Mouse (Mus musculus) kidney, postnatal 0 days (tissue): Measurements from ENCODE around the gene Fat3. TPM values are rescaled to one million over a fixed set of nuclear protein-coding genes. Genes with fewer than 3 reads are reported as not detected.
A peak's percentile ranks its signal among the peaks of the same experiment; 100 is the strongest.

Experiments used
- ATAC-seq: fragments of 200-750 bp; cut with Nextera tagmentation; replicated peaks from 2 replicates; pipeline ENCODE4 v1.8.0; 2017; ENCODE audit warnings: low read depth, moderate number of reproducible peaks, moderate TSS enrichment, moderate library complexity; ENCODE audit not compliant: low FRiP score
- DNase-seq: peaks from one replicate; pipeline ENCODE4 v3.0.0-alpha.2; 2016; ENCODE audit warnings: low spot score
- H3K27ac ChIP-seq: fragments of 300-500 bp; sonication (generic); 2 replicates; pipeline ENCODE4 v1.5.1; 2014; ENCODE audit warnings: mild to moderate bottlenecking
- H3K27me3 ChIP-seq: fragments of 300-500 bp; sonication (generic); 2 replicates; pipeline ENCODE4 v1.6.1; 2014; ENCODE audit warnings: low read length, mixed read lengths; ENCODE audit not compliant: insufficient read depth
- H3K36me3 ChIP-seq: fragments of 300-500 bp; sonication (generic); 2 replicates; pipeline ENCODE4 v1.6.1; 2014; ENCODE audit warnings: low read length, mixed read lengths; ENCODE audit not compliant: insufficient read depth
- H3K4me1 ChIP-seq: fragments of 300-500 bp; sonication (generic); replicated peaks from 2 replicates; pipeline ENCODE4 v1.6.1; 2014; ENCODE audit warnings: antibody characterized with exemption, low read length, mixed read lengths; ENCODE audit not compliant: insufficient read depth
- H3K4me2 ChIP-seq: fragments of 300-500 bp; sonication (generic); 2 replicates; pipeline ENCODE4 v1.6.1; 2014; ENCODE audit warnings: mild to moderate bottlenecking, low read length, moderate library complexity, mixed read lengths
- H3K4me3 ChIP-seq: fragments of 300-500 bp; sonication (generic); replicated peaks from 2 replicates; pipeline ENCODE4 v1.5.1; 2014; ENCODE audit warnings: low read depth, low read length
- H3K9ac ChIP-seq: fragments of 300-500 bp; sonication (generic); 2 replicates; pipeline ENCODE4 v1.6.1; 2014; ENCODE audit warnings: low read depth, low read length
- H3K9me3 ChIP-seq: fragments of 300-500 bp; sonication (generic); replicated peaks from 2 replicates; pipeline ENCODE4 v1.6.1; 2016; ENCODE audit warnings: low read length, inconsistent platforms, mixed read lengths
- CTCF ChIP-seq: IDR thresholded peaks from 2 replicates; pipeline ENCODE4 v1.5.1; 2016; ENCODE audit warnings: antibody characterized with exemption, low read depth, mild to moderate bottlenecking, moderate library complexity
- WGBS: fragments of 180-500 bp; shearing (Covaris S2); extraction: QIAGEN DNeasy Blood & Tissue Kit; methylation state at CpG from one replicate; pipeline ENCODE4 v1.1.7; 2014; 5-methylcytosine and 5-hydroxymethylcytosine counted together
- polyA plus RNA-seq: library from polyadenylated mRNA; unstranded; fragments of >200 nt; fragmentation: Nextera tagmentation; extraction: Ambion mirVana; gene quantifications from 2 replicates; pipeline ENCODE4 v1.2.1, GENCODE M21; 2015

The Fat3 gene
- polyA plus RNA-seq, 1 experiment from 2014 or later = 1.5 TPM

DNA sequence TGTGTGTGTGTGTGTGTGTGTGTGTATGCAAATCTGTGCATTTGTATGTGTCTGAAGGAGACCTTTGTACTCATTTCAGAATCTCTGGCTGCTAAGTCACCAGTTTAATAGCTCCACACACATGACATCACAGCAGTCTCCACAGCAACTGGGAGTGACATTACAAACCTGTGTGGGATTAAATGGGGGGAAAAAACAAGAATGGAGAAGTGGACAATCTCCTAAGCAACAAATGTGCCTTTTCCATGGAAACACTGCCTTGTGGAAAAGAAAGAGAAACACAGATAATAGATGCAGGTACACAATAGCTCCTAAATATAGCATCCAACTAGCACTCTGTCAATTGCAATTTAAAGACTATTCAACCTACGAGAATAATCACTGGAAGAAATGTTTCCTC, 353.4 kb downstream of the Fat3 start:
- Histone ChIP-seq H3K27ac (no peak overlapping the region), H3K4me1 (no peaks in the 10 kb centered on the region), H3K9ac (no peak overlapping the region), H3K4me3 (no peak overlapping the region), H3K4me2 (no peak overlapping the region), H3K9me3 (no peaks in the 10 kb centered on the region), H3K27me3 (no peaks in the 10 kb centered on the region), H3K36me3 (no peaks in the 10 kb centered on the region)
- 62% methylated on average over 1 of the region's 1 CpGs for WGBS
- no peak for TF ChIP-seq CTCF
- no peak for ATAC-seq
- DNase-seq = no peak

DNA sequence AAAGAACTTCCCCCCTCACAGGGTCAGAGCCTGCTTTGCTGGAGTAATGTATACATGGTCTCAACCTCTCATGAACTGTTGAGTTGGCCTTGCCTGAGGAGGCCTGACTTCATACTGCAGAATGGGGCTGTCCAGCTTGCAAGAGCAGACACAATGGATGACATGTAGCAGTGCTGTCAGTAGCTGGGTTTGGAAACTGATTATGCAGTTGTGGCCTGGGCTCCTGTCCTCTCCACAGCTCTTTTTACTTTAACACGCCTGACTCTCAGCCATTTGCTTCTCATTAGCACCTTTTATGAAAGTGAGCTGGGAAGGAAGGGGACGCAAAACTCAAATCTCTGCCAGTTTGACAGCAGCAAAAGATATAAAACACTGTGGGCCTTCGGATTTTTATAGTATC, 356.4 kb downstream of the Fat3 start:
- Histone ChIP-seq H3K27me3 (no peaks in the 10 kb centered on the region), H3K27ac (no peak overlapping the region), H3K9me3 (no peaks in the 10 kb centered on the region), H3K36me3 (no peaks in the 10 kb centered on the region), H3K4me3 (no peak overlapping the region), H3K9ac (no peak overlapping the region), H3K4me1 (no peaks in the 10 kb centered on the region), H3K4me2 (no peak overlapping the region)
- no peak for ATAC-seq
- 81% methylated on average over 3 of the region's 3 CpGs for WGBS
- TF ChIP-seq CTCF = no peak
- DNase-seq = no peak

DNA sequence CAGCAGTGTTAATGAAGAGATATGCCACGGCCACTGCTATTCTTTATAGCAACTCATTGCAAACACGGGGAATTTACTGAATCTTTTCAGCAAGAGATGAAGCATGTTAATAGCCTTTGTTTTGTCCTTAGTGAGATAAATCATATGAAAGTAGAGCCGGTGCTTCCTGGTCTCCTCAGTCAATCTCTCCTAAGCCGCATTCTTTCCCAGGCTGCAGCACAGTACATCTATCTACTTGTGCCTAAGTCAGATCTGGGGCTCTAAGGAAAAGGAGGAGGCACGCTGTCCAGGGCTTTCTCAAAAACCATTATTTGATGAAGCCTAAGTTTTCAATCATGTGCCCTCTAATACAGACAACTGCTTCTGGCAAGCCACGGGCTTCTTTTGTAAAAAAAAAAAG, 361.8 kb downstream of the Fat3 start:
- Histone ChIP-seq H3K4me2 (no peak overlapping the region), H3K4me3 (no peak overlapping the region), H3K4me1 (no peaks in the 10 kb centered on the region), H3K9me3 (no peaks in the 10 kb centered on the region), H3K27ac (no peak overlapping the region), H3K27me3 (no peaks in the 10 kb centered on the region), H3K9ac (no peak overlapping the region), H3K36me3 (no peaks in the 10 kb centered on the region)
- ATAC-seq (no peak), DNase-seq (peak; percentile 74)
- 27% methylated on average over 6 of the region's 6 CpGs for WGBS
- TF ChIP-seq CTCF = no peak

DNA sequence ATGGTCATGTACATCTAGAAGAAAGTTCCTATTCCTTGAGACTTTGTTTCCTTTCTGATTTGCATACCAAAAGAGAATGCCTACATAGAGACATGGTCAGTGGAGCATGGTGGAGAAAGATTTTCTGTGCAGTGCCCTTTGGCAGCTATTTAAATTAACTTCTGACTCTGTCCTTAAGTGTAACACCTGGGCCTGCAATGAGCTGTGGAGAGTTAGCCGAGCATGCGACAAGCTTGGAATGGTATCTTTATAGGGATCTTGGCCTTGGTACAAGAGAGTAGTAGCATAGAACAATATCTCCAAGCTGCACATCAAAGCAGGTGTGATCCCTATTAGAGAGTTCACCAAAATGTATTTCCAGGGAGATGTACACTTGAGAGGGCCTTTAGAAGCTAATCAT, 368.0 kb downstream of the Fat3 start:
- H3K4me3 ChIP-seq = no peak overlapping the region
- no peak for ATAC-seq
- no peak overlapping the region for H3K27ac ChIP-seq
- H3K36me3 ChIP-seq = no peaks in the 10 kb centered on the region
- no peaks in the 10 kb centered on the region for H3K4me1 ChIP-seq
- no peak overlapping the region for H3K4me2 ChIP-seq
- H3K9ac ChIP-seq = no peak overlapping the region
- TF ChIP-seq CTCF = no peak
- no peaks in the 10 kb centered on the region for H3K9me3 ChIP-seq
- H3K27me3 ChIP-seq = no peaks in the 10 kb centered on the region
- WGBS = 35% methylated on average over 2 of the region's 2 CpGs
- no peak for DNase-seq

DNA sequence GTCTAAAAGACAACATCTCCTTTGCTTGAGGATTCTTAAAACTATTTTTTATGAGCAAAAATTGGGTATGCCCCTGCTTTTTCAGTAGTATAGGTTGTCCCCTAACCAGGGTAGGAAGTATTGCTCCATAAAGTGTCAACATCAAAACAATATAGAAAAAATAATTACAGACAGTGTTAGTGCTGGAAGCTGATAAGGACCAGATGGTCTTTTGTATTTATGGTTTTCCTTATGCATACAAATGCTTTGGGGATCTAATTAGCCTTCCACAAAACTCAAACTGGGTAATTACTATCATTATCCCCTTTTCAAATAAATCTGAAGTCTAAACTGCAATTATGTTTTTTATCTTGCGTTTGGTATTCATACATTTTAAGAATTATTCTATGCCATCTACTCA, 368.5 kb downstream of the Fat3 start:
- no peak overlapping the region for H3K9ac ChIP-seq
- WGBS = 82% methylated on average over 1 of the region's 1 CpGs
- H3K36me3 ChIP-seq = no peaks in the 10 kb centered on the region
- no peaks in the 10 kb centered on the region for H3K9me3 ChIP-seq
- H3K27me3 ChIP-seq = no peaks in the 10 kb centered on the region
- no peak overlapping the region for H3K4me2 ChIP-seq
- no peak overlapping the region for H3K4me3 ChIP-seq
- no peaks in the 10 kb centered on the region for H3K4me1 ChIP-seq
- H3K27ac ChIP-seq = no peak overlapping the region
- TF ChIP-seq CTCF = no peak
- no peak for ATAC-seq
- DNase-seq = no peak

DNA sequence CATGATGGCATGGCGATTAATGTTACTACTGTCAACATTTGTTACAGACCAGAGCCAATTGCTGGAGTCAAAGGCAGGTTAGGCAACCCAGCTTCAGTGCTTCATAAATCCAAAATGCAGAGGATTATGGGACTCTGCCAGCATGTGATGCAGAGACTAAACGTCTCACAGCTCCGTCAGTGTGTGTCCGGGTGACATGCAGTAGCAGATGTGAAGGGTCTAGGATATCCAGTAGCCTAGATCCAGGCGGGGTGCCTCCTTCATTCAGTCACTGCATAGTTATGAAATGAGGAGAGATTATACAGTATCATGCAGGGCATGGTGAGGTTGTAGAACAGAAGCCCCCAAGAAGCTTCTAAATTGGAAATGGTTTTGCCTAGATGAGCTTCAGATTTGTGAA, 379.3 kb downstream of the Fat3 start:
- no peaks in the 10 kb centered on the region for H3K27me3 ChIP-seq
- ATAC-seq = no peak
- no peaks in the 10 kb centered on the region for H3K4me1 ChIP-seq
- H3K4me2 ChIP-seq = no peak overlapping the region
- H3K27ac ChIP-seq = no peak overlapping the region
- WGBS = 81% methylated on average over 5 of the region's 5 CpGs
- H3K9ac ChIP-seq = no peak overlapping the region
- H3K36me3 ChIP-seq = no peaks in the 10 kb centered on the region
- H3K4me3 ChIP-seq = no peak overlapping the region
- no peak for TF ChIP-seq CTCF
- no peaks in the 10 kb centered on the region for H3K9me3 ChIP-seq
- DNase-seq = no peak

DNA sequence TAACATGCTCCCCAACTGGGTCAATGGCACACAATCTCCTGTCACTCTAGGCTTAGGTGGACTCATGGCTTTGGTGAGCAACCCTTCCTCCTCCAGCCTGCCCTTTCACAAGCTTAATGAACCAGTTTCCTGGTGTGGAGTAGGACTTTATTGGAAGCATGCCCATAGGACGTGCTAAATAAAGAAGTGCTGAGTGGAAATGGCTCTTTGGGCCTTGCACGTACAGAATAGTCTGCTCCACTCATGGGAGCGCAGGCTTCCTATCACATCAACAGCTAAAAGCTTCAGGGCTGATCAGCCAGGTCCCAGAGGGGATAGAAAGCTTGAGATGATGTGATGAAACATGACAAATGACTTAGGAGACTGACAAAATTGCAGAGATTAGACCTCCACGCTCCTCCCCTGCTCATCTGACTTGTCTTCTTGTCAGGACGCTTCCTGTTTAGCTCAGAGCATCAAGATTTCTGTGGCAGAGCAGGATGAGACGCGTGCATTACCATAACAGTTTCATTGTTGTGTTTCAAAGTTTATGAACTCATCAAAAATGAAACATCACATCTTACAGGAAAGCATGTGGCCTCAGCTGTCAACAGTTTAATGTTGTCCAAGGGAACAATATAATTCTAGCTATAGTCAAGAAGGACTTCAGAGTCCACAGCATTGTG, 386.1 kb downstream of the Fat3 start:
- Histone ChIP-seq H3K4me1 (no peaks in the 10 kb centered on the region), H3K27ac (peak overlapping the region; percentile 47; the same call in 1 of the 2 replicates), H3K4me2 (no peak overlapping the region), H3K4me3 (no peak overlapping the region), H3K9me3 (no peaks in the 10 kb centered on the region), H3K36me3 (no peaks in the 10 kb centered on the region), H3K9ac (no peak overlapping the region), H3K27me3 (no peaks in the 10 kb centered on the region; the same call in 1 of the 2 replicates)
- TF ChIP-seq CTCF = no peak
- DNase-seq = peak; percentile 79
- 53% methylated on average over 7 of the region's 7 CpGs for WGBS
- peak; percentile 49; the same call in 1 of the 2 replicates for ATAC-seq
